Mouse (Mus musculus) layer of hippocampus, adult 9-10 months (tissue): ENCODE data around the gene Gzmm.
A peak's percentile ranks its signal among the peaks of the same experiment; 100 is the strongest.

ENCODE experiments used
- DNase-seq: peaks from one replicate; pipeline ENCODE4 v3.0.0; 2022; ENCODE audit warnings: low spot score

Gzmm gene

DNA sequence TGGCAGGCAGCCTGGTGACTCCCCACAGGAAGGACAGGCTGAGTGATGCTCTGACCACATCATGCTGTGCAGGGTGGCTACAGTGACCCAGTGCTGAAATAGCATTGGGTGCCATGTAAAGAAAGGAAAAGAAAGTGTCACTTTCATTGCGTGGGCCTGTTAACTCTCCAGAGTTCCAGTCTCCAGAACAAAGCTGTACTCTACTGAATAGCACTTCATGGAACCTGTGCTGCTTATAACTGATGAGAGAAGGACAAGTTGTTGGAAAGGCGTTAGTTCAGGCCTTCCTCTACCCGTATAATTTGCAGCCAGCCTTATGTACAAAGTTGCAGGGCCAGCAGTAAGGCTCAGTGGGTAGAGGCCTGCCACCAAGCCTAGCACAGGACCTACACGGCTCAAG lies at the start of gene Gzmm:
Gene Gzmm, plus strand, starts transcription at position 301 of the 400 bp plus-strand sequence.
- no peak for DNase-seq

- no peak for DNase-seq
Measured at GRCm38 (mm10) chr10:79645711-79646110, 43.1 kb upstream of the Gzmm start, which contains the start of gene Odf3l2. Odf3l2 (minus strand) TSS chr10:79645738.

GRCm38 (mm10) chr10:79649070-79649751 lies 39.6 kb upstream of the Gzmm start:
- DNase-seq, result peak; percentile 74

- DNase-seq, result no peak
Measured at GRCm38 (mm10) chr10:79652789-79653188, 36.0 kb upstream of the Gzmm start.

- DNase-seq, result peak; percentile 49
Measured at GRCm38 (mm10) chr10:79654946-79655395, 33.8 kb upstream of the Gzmm start.

GRCm38 (mm10) chr10:79658829-79659228 lies 30.0 kb upstream of the Gzmm start:
- DNase-seq, result no peak

GRCm38 (mm10) chr10:79660298-79660697 lies 28.5 kb upstream of the Gzmm start:
- DNase-seq, result no peak

DNA sequence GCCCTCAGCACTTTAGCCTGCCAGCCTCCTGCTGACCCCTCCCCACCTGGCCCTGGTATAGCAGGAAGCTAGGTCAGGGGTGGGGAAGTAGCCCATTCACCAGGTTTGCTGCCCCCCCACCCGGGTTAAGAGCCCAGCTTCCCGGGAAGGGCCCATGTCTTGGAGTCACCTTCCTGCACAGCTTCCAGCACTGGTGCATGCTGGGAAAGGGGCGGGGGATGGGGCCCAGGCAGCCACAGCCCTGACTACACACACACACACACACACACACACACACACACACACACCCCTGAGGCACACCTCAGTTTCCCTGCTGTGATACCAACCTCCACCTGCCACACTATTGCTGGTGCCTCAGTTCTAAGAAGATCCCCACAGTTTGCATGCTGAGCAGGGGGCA lies 27.0 kb upstream of the Gzmm start:
- no peak for DNase-seq

- DNase-seq, result no peak
Measured at GRCm38 (mm10) chr10:79664131-79664665, 24.6 kb upstream of the Gzmm start, which contains the start of gene Madcam1. Madcam1 (plus strand) TSS chr10:79664559.

- no peak for DNase-seq
Measured at GRCm38 (mm10) chr10:79665051-79665450, 23.8 kb upstream of the Gzmm start.

DNA sequence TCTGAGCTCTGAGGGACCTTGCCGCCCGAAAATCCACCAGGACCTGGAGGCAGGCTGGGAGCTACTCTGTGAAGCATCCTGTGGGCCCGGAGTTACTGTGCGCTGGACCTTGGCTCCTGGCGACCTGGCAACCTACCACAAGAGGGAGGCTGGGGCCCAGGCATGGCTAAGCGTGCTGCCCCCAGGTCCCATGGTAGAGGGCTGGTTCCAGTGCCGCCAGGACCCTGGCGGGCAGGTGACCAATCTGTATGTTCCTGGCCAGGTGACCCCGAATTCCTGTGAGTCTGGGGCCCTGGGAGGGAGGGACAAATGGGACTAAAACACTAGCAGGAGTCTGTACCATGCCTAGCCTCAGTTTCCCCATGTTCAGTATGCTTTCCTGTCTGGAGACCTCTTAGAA lies 22.3 kb upstream of the Gzmm start:
- DNase-seq, result no peak

DNA sequence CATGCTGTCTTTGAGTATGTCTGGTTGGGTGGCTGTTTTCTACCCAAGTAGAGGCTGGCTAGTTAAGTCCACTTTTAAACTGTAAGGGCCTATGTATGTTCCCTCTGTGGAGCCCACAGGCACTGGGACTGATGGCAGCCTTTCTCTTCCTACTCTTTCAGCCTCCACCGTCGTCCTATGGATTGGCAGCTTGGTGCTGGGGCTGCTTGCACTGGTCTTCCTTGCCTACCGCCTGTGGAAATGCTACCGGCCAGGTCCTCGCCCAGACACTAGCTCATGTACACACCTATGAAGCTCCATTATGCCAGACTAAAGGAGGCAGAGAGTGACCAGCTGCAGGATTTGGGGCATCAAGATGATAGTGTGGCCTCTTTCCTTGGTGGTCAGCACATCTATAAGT lies 20.7 kb upstream of the Gzmm start:
- no peak for DNase-seq

DNA sequence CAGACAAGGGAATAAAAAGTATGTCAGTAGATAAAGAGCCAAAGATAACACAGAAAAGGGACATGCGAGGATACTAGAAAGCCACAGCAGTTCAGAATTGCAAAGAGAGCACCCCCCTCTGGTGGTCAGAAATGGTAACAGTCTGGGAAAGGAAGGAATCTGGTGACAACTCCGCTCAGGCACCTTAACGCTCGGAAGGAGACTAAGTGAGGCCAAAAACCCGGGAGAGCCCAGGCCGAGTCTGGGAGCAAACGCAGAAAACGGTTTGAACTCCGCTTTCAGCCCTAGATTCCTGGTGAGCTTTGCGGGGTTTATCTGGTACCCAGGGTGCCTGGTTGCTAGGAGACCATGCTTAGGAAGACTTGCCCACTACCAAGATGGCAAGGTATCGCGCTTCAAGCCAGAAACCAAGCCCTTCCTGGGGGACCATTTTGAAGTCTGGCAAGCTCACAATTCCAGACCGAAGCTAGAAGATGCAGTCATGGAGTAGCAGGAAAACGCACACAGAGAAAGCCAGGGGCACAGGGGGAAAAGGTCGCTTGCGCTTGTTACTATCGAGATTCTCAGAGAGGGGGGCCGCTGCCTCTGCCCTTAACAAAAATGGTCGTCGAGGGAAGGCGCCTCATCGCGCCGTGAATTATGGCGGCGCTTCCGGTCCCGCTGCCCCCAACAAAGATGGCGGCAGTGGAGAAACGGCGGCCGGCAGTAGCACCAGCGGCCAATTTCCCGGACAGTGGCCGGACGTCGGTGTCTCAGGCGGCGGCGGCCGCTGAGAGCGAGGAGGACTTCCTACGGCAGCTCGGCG lies 19.8 kb upstream of the Gzmm start, which contains the start of gene Tpgs1:
Gene Tpgs1, plus strand, starts transcription at position 599 of the 805 bp plus-strand sequence.
- peak; percentile 97 for DNase-seq

- no peak for DNase-seq
Measured at GRCm38 (mm10) chr10:79669576-79670057, 19.2 kb upstream of the Gzmm start.

- DNase-seq, result no peak
Measured at GRCm38 (mm10) chr10:79670071-79670888, 18.5 kb upstream of the Gzmm start.

GRCm38 (mm10) chr10:79671396-79672087 lies 17.3 kb upstream of the Gzmm start:
- DNase-seq, result no peak

DNA sequence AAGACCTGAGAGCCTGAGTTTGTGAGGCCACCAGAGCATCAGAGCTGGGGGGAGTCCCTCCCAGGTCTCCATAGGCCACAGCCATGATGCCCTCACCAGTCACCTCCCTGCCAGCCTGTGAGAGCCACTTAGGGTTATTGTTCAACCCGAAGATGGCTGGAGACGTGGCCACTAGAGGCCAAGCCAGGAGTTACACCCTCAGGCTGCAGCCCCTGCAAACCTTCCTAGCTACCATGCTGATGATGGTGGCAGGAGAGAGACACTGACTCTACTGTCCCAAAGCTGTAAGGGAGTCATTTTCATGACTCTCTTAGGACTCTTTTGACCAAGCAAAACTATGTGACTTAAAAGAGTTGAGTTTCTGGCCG lies 16.7 kb upstream of the Gzmm start:
- DNase-seq, result no peak

GRCm38 (mm10) chr10:79673054-79673453 lies 15.8 kb upstream of the Gzmm start:
- DNase-seq, result no peak

DNA sequence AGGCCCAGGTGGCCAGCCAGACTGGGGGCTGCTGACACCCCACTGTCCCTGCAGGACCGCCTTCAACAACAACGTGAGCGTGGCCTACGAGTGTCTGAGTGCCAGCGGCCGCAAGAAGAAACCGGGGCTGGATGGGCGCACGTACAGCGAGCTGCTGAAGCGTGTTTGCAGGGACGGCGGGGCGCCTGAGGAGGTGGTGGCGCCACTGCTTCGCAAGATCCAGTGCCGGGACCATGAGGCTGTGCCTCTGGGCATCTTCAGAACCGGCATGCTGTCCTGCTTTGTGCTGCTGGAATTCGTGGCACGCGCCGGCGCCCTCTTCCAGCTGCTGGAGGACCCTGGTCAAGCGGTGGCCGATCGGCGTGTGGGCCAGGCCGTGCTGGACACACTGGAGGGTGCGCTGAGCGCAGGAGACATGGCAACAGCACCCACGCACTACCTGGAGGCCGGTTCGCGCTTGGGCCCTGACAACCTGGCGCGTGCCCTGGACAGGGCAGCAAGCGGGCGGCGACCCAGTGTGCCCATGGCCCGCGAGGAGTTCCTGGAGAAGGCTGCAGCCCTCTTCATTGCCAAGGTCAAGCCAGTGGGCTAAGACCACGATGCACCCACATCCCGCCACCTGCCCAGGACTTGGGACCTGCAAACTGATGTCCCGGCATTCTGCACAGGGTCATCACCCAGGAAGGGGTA lies 13.3 kb upstream of the Gzmm start:
- DNase-seq, result no peak

DNA sequence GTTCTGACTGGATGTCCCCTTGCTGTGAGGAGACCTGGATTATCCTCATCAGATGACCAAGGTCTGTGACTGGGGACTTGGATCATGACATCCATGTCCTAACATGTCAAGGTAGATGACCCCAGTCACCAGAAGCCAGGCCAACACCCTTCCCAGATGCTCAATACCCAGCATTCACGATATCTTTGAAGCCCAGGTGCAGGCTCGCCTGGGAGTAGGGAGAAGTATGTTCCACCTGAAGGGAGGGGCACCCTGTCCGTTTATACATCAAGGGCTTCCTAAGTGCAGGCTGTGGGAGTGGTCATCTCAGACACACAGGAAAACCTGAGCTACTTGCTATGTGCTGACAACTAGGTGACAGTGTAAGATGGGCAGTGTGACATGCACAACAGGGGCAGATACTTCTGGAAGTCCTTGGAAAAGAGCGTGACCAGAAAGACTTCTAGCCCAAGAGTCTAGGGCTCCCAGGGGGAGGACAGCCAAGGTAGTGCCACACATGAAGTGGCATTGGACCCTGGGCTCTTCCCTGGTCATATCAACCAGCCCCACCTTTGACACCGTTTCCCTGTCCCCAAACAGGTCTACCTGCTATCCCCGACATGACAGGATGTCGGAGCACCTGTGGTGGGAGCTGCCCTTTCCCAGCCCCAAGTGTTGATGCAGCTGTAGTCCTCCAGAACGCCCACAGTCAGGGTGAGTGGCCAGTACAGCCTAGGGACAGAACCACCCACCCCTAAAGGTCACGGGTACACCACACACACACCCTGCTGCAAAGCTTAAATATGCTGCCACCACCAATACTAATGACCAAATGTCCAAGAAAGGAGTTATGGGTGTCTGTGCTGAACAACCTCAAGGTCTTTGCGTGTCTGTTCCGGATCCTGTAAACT lies 8.0 kb upstream of the Gzmm start:
- DNase-seq, result no peak
